ENCODE assay signal across 16 mouse cellular contexts in genomic region chr3:129621255-129621654, GRCm38 (mm10).
DNase-seq lines count a peak whose midpoint lies in the region; ATAC-seq and TF ChIP-seq lines count a peak whose summit lies in the region.
"Had no signal": no experiment of that assay in that cellular context is flagged by ENCODE, and none has a peak within 500 bp of the region (broad histone marks: within the 10 kb centered on the region; RNA-seq: fewer than 3 reads in every experiment).

No protein-coding gene starts in this region.

- H3K4me2 ChIP-seq in forebrain, postnatal 0 days (ENCODE audit: low read depth) = no peak overlapping the region
- H3K4me2 ChIP-seq in forebrain, embryonic 14.5 days (ENCODE audit: low read length) = no peak overlapping the region
- H3K4me2 ChIP-seq in lung, embryonic 16.5 days (ENCODE audit: low read depth, low read length) = no peak overlapping the region
- H3K4me2 ChIP-seq: lung, embryonic 14.5 days; midbrain, embryonic 15.5 days; neural tube, embryonic 13.5 days had no signal

- TF ChIP-seq POLR2A in lung, adult 2 months (IDR thresholded peaks at IDR 0.05; ENCODE audit: borderline replicate concordance, extremely low read depth, low read depth, low read length) = no peak

- no peak for ATAC-seq in forebrain, postnatal 0 days
- ATAC-seq in forebrain, embryonic 14.5 days = no peak
- ATAC-seq in lung, embryonic 16.5 days (ENCODE audit: low read depth) = peak; percentile 21; the same call in 1 of the 2 replicates
- peak; percentile 72 for ATAC-seq in megakaryocyte-erythroid progenitor cell, adult 5-6 weeks (replicated peaks; ENCODE audit: low FRiP score, low TSS enrichment, poor library complexity, severe bottlenecking)
- ATAC-seq: hindbrain, postnatal 0 days; midbrain, embryonic 15.5 days had no signal

- H3K4me1 ChIP-seq in forebrain, postnatal 0 days (ENCODE audit: insufficient read depth) = no peaks in the 10 kb centered on the region
- H3K4me1 ChIP-seq in forebrain, embryonic 14.5 days (ENCODE audit: control insufficient read depth, insufficient read depth, low read length) = no peaks in the 10 kb centered on the region
- peaks cover 4% of the 10 kb centered on the region; the same call in 1 of the 2 replicates for H3K4me1 ChIP-seq in lung, embryonic 16.5 days (replicated peaks; ENCODE audit: control insufficient read depth, insufficient read depth, low read length)
- H3K4me1 ChIP-seq in lung, adult 2 months (ENCODE audit: control insufficient read depth, insufficient read depth, low read length) = no peaks in the 10 kb centered on the region; the same call in 1 of the 2 replicates
- H3K4me1 ChIP-seq: midbrain, embryonic 15.5 days had no signal

- H3K9me3 ChIP-seq in forebrain, postnatal 0 days (ENCODE audit: low read length) = no peaks in the 10 kb centered on the region
- no peaks in the 10 kb centered on the region for H3K9me3 ChIP-seq in forebrain, embryonic 14.5 days (replicated peaks; ENCODE audit: control insufficient read depth, low read length)
- H3K9me3 ChIP-seq in lung, embryonic 16.5 days (ENCODE audit: control insufficient read depth, low read length) = no peaks in the 10 kb centered on the region
- H3K9me3 ChIP-seq: midbrain, embryonic 15.5 days; neural tube, embryonic 13.5 days had no signal

- DNase-seq in forebrain, postnatal 0 days = peak; percentile 27
- DNase-seq in forebrain, embryonic 14.5 days (ENCODE audit: low spot score) = no peak
- DNase-seq in lung, adult 2 months = no peak
- peak; percentile 28 for DNase-seq in NIH3T3 (ENCODE audit: low read depth)
- DNase-seq in natural killer cell, adult 2 months (ENCODE audit: low spot score in 2 of 2) = no peak
- DNase-seq in layer of hippocampus, postnatal 10 days (ENCODE audit: low spot score in 2 of 2) = no peak
- DNase-seq: B cell, adult 2 months; cerebellum, adult 8-10 months; kidney, adult 9 months; thymus, postnatal 4 days had no signal

- peaks cover 4% of the 10 kb centered on the region; the same call in 1 of the 2 replicates for H3K36me3 ChIP-seq in forebrain, postnatal 0 days (ENCODE audit: insufficient read depth)
- H3K36me3 ChIP-seq in forebrain, embryonic 14.5 days (ENCODE audit: control insufficient read depth, insufficient read depth, low read length) = peaks cover 3% of the 10 kb centered on the region; the same call in 1 of the 2 replicates
- H3K36me3 ChIP-seq in lung, embryonic 16.5 days (ENCODE audit: control insufficient read depth, insufficient read depth, low read length) = no peaks in the 10 kb centered on the region
- H3K36me3 ChIP-seq: midbrain, embryonic 15.5 days; neural tube, embryonic 13.5 days had no signal

- no peak overlapping the region for H3K27ac ChIP-seq in forebrain, postnatal 0 days (ENCODE audit: low read depth, low read length)
- no peak overlapping the region for H3K27ac ChIP-seq in forebrain, embryonic 14.5 days (ENCODE audit: low read depth, low read length)
- H3K27ac ChIP-seq in lung, embryonic 16.5 days (ENCODE audit: low read length) = no peak overlapping the region
- H3K27ac ChIP-seq: hindbrain, postnatal 0 days; midbrain, embryonic 15.5 days; neural tube, embryonic 13.5 days had no signal

- no peaks in the 10 kb centered on the region for H3K27me3 ChIP-seq in forebrain, postnatal 0 days (ENCODE audit: insufficient read depth, low read length)
- H3K27me3 ChIP-seq in forebrain, embryonic 14.5 days (replicated peaks; ENCODE audit: control insufficient read depth, insufficient read depth, low read length) = no peaks in the 10 kb centered on the region
- H3K27me3 ChIP-seq in lung, embryonic 16.5 days (ENCODE audit: control insufficient read depth, insufficient read depth, low read depth, low read length) = peaks cover 59% of the 10 kb centered on the region
- H3K27me3 ChIP-seq: midbrain, embryonic 15.5 days; neural tube, embryonic 13.5 days had no signal

- TF ChIP-seq CTCF in forebrain, postnatal 0 days (IDR thresholded peaks at IDR 0.05; ENCODE audit: low read depth) = no peak
- no peak for TF ChIP-seq CTCF in lung, adult 2 months (IDR thresholded peaks at IDR 0.05; ENCODE audit: insufficient read depth, low read length)

- H3K9ac ChIP-seq in forebrain, postnatal 0 days = no peak overlapping the region
- H3K9ac ChIP-seq in forebrain, embryonic 14.5 days (ENCODE audit: low read length) = no peak overlapping the region
- no peak overlapping the region for H3K9ac ChIP-seq in lung, embryonic 16.5 days (ENCODE audit: low read length)
- H3K9ac ChIP-seq: lung, embryonic 14.5 days; midbrain, embryonic 15.5 days; neural tube, embryonic 13.5 days had no signal

- H3K4me3 ChIP-seq in forebrain, postnatal 0 days (ENCODE audit: low read depth, low read length) = no peak overlapping the region
- no peak overlapping the region for H3K4me3 ChIP-seq in forebrain, embryonic 14.5 days (ENCODE audit: low read depth, low read length)
- no peak overlapping the region for H3K4me3 ChIP-seq in lung, embryonic 16.5 days (ENCODE audit: low read length)
- H3K4me3 ChIP-seq in lung, adult 2 months (replicated peaks; ENCODE audit: extremely low read depth, low read depth, low read length) = no peak overlapping the region
- H3K4me3 ChIP-seq: midbrain, embryonic 15.5 days; neural tube, embryonic 13.5 days had no signal

- WGBS in forebrain, postnatal 0 days = 79% methylated on average over 5 of the region's 5 CpGs
- 84% methylated on average over 5 of the region's 5 CpGs for WGBS in forebrain, embryonic 14.5 days
- 31% methylated on average over 5 of the region's 5 CpGs for WGBS in lung, embryonic 16.5 days
- WGBS in lung, adult 2 months = 29% methylated on average over 5 of the region's 5 CpGs

Comparison
In these comparisons a context has a peak if more than half of its experiments do, and no peak if none do; other contexts are left out.
1. DNase-seq: peak in forebrain, postnatal 0 days (single experiment) and NIH3T3 (single experiment); none in forebrain, embryonic 14.5 days (single experiment), lung, adult 2 months (single experiment), natural killer cell, adult 2 months (0 of 2) and layer of hippocampus, postnatal 10 days (0 of 2).
2. ATAC-seq: peak in lung, embryonic 16.5 days (single experiment) and megakaryocyte-erythroid progenitor cell, adult 5-6 weeks (single experiment); none in forebrain, postnatal 0 days (single experiment) and forebrain, embryonic 14.5 days (single experiment).